Mouse (Mus musculus) spleen, embryonic (tissue): Measurements from ENCODE around the gene Zfp408.
"Not testable (repeated sequence)": the region's sequence is repeated elsewhere in the genome, so short reads cannot be mapped to it uniquely, and the experiment has no call there.

Experiments
- CTCF ChIA-PET: fragments of 350-600 bp; sonication (Branson Sonifier 250); formaldehyde crosslinking; loops from one replicate; lab custom pipeline; 2022; lab: Charles Lee

The Zfp408 gene

DNA sequence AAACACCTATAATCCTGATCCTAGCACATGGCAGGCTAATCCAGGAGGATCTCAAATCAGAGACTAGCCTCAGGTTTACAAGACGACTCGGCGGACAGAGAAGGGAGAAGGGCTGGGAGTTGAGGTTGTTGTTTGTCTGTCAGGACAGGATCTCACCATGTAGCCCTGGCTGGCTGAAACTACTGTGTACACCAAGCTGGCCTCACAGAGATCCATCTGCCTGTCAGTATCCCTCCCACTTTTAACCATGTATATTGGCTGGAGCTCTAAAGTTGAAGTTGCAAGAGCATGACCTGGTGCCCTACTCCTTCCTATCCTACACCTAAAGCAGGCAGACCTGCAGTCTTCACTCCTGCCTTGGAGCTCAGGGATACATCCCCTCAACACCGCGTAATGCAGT is 27.2 kb downstream of the Zfp408 start:
- CTCF ChIA-PET, result no interaction called here

DNA sequence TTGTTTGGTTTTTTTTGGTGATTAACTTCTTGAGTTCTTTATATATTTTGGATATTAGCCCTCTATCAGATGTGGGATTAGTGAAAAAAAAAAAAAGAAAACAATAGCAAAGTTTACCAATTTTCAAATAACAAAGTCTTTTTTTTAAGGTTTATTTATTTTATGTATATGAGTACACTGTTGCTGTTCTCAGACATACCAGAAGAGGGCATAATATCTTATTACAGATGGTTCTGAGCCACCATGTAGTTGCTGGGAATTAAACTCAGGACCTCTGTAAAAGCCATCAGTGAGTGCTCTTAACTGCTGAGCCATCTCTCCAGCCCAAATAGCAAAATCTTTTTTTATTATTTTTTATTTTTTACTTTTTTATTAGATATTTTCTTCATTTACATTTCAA is 40.2 kb downstream of the Zfp408 start:
- CTCF ChIA-PET, result not testable (repeated sequence)

- CTCF ChIA-PET, result no interaction called here
Measured at GRCm38 (mm10) chr2:91602389-91602788, 47.2 kb downstream of the Zfp408 start.

DNA sequence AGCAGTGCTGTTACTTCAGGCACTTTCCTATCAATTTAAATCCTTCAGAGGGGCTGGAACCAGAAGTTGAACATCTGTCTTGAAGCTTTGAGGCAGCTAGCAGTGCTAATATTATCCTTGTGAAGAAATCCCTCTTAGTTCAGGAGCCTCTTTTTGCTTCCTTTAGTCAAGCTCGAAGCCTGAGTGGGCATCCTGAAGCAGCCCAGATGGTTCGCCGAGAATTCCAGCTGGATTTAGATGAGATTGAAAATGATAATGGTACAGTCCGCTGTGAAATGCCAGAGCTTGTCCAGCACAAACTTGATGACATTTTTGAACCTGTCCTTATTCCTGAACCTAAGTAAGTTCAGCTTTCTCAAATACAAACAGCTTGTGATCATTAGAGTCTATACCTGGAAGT is 49.1 kb downstream of the Zfp408 start:
- CTCF ChIA-PET, result no interaction called here
